Mouse (Mus musculus): ENCODE results near the gene Hormad2. TPM values are rescaled to one million over a fixed set of nuclear protein-coding genes. Genes with fewer than 3 reads are reported as not detected.

Gene Hormad2
- total RNA-seq, 2 experiments from 2014 or later, result not detected

DNA sequence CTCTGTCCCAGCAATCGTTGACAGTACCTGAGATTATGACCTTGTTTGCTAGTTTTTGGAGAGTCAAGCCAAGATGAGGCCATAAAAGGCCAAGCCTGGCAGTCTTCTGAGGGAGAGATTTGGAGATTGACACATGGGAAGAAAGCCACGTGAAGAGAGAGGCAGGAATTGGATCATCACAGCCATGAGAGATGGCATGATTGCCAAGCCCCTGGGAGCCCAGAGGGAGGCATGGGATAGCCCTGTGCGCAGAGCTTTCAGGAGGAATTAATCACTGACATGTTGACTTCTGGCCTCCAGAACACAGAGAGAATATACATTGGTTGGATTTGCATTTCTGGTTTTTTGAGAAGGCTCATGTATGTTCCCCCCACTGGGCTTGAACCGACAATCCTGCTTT, 136.7 kb downstream of the Hormad2 start:
- ATAC-seq (ENCODE audit: poor library complexity, severe bottlenecking), result no peak

DNA sequence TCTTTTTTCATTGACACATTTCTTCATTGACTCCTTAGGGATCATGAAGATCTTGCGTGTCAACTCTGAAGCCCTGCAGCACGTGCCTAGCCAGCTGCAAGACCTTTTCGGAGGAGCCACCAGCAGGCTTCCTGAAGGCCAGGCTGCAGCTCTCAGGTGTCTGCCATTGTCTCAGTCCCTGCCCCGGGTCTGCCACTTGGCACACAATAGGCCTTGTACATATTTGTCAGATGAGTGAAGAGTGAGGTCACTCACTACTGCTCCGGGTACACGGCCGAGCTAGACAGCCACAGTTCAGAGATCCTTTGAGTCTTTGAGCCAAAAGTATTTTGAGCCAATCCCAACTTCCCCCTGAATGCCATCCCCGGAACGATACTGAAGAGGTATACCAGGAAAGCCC, 137.9 kb downstream of the Hormad2 start:
- no peak for ATAC-seq (ENCODE audit: poor library complexity, severe bottlenecking)

DNA sequence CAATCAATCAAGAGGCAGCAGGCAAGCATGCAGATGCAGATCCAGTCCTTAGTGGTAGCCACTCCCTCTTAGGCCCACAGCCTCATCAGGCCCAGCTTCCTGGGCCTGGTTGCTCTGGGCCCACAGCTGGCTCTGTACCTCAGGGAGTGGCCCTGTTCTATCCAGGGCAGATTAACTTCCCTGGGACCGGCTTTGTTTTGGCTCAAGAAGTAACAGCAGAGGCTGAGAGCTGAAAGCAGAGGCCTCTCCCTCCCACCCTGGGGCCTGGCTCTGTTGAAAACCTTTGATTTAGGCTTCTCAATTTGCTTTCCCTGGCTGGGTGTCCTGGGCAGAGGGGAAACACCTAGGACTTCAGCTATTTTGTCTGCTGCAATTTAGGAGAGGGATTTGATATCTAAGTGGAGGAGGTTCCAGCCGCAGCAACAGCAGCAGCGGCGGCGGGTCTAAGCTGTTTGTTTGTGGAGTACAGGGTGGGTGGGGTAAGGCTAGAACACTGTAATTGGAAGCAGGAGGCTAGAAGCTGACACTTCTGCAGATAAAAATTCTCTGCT, 138.5 kb downstream of the Hormad2 start:
- no peak for ATAC-seq (ENCODE audit: poor library complexity, severe bottlenecking)

DNA sequence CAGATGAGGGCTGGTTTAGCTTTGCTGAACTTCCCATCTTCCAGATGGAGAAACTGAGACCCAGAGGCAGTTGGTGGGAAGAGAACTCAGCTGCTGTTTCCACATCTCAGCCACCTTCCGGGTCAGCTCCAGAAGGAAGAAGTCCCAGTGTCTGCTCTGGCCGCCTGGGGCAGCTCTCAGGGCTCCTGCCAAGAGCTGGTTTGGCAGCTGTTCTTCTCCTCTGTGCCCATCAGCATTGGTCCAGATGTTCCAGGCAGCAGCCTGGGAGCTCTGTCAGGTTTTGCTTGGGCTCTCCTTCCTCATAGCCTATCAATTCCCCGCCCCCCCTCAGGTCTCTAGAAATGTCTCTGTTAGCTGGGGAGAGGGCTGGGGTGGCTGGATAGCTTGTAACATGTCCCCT, 140.2 kb downstream of the Hormad2 start:
- no peak for ATAC-seq (ENCODE audit: poor library complexity, severe bottlenecking)

DNA sequence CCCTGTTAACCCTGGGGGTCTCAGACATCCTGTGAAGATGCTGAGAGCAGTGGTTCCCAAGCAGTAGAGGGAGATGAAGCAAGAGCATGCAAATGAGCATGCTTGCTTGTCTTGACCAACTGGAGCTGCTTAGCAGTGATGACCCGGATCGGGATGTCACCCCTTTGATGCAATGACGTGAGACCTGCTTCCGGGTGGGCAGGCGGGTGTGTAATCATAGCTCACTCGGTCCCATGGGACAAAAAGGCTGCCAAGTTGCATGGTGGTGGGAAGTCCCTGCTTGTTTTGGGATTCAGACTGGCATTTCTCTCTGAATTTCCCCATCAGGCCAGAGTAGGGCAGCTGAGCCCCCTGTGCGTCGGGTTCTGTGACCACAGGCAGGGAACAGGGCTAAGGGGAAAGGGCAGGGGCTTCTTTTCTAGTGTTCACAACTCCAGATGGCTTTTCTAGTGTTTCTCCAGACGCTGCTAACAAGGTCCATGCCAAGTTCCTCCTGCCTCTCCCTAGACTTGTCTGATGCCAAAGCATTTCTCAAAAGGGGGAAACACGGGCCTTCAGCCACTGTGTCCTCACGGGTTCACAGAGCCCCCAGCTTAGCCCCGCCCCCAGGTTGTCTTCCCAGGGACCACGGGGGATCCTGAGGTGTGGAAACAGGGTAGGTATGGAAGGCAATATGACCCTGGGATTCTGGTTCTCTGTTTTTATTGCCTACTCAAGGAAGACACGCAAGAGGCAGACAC, 141.0 kb downstream of the Hormad2 start:
- ATAC-seq (ENCODE audit: poor library complexity, severe bottlenecking), result no peak

DNA sequence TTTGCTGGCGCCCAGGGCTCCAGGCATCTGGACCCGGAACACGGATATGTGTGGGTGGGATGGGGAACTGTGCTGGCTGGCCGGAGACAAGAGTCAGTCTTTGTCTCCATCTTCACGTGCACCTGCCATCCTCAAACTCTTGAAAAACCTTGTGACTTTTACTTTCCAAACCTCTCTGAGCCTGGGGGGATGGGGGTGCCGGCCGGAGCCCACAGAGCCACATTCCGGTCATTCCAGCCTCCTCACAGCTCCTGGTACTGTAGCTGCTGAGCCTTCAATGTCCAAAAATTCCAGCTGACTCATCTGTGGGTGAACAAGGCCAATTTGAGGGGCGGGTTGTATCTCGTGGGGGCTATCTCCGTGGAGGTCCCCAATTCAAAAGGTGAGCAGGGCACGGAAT, 141.7 kb downstream of the Hormad2 start:
- no peak for ATAC-seq (ENCODE audit: poor library complexity, severe bottlenecking)

DNA sequence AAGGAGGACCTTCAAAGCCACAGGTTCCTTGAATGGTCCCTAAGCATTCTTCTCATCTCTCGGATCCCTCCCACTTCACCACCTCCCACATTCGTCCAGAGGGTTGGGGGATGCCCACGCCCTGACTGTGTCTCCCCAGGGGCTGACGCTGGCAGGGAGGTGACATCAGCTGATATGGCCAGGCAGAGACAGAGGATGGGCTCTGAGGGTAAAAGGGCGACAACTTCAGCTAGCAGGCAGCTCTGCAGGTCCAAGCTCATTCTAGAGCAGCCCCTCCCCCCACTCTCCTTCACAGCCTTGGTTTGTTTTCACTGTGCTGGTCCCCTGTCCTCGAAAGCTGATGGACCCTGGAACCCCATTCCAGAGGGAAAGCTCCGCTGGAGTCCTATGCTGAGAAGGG, 142.3 kb downstream of the Hormad2 start:
- no peak for ATAC-seq (ENCODE audit: poor library complexity, severe bottlenecking)

DNA sequence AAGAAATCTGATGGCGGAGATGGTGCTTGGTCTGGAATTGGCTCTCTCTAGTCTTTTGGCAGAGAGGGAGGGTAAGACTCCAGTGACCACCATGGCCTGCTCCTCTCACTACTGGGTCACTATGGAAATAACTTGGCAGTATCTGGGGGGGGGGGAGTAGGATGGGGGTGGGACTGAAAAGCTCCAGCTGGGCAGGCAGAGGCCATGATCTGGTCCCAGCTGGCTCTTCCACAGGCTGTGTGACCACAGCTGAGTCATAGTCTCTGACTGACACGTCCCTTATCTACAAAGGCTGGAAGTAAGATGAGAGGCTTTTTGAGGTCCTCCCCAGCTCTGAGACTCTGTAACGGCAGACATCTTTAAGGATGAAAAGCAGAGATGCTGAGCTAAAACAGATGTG, 143.2 kb downstream of the Hormad2 start:
- no peak for ATAC-seq (ENCODE audit: poor library complexity, severe bottlenecking)

DNA sequence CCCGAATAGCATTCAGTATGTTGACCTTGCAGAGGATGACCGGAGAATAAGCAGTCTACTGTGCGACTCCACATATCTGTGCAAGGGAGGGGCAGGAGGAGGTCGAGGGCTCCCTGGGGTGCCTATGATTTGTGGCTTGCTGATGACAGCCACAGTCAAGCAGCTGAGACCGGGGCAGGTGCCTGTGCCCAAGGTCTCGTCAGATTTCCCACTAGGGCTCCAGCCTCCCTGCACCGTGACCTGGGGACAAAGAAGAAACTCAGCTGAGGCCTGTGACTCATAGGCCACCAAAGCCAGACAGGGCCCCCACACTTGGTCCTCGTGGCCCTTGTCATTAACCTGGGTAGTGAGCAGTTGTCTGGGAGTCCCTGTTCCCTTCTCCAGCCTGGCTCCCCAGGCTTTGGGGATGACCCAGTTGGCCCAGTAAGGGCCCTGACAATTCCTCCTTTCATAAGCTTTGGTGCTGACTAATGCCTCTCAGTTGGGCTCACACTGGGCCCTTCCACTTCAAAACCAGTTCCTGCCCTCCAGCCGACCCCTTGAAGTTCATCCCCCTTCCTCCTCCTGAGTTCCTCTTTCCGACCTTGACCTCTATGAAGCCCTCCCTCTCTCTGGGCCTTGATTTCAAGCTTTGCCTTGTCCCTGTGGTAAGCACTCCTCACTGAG, 144.2 kb downstream of the Hormad2 start:
- peak; percentile 58 for ATAC-seq (ENCODE audit: poor library complexity, severe bottlenecking)

Other genes starting within 250 kb of the Hormad2 start
- gene Castor1, start 222.9 kb downstream of the Hormad2 start, total RNA-seq (2015), result 1.2 and 1.3 TPM in 2 replicates
- gene Castor1, start 222.9 kb downstream of the Hormad2 start, total RNA-seq (2017), result 1.1 and 2.3 TPM in 2 replicates
- 26.6 and 34.4 TPM in 2 replicates for gene Osm, start 204.7 kb downstream of the Hormad2 start, total RNA-seq (2015)
- gene Osm, start 204.7 kb downstream of the Hormad2 start, total RNA-seq (2017), result 31.9 and 39.2 TPM in 2 replicates
- gene Lif, start 183.5 kb downstream of the Hormad2 start, total RNA-seq (2015), result 0.18 and 0.31 TPM in 2 replicates
- gene Lif, start 183.5 kb downstream of the Hormad2 start, total RNA-seq (2017), result 1.1 and 6.7 TPM in 2 replicates
- gene Mtmr3, start 153.8 kb upstream of the Hormad2 start, total RNA-seq (2015), result 44.1 and 47.0 TPM in 2 replicates
- 71.1 and 77.2 TPM in 2 replicates for gene Mtmr3, start 153.8 kb upstream of the Hormad2 start, total RNA-seq (2017)
- not detected in 2 replicates for gene Gm11032, start 179.0 kb upstream of the Hormad2 start, total RNA-seq (2015)
- gene Gm11032, start 179.0 kb upstream of the Hormad2 start, total RNA-seq (2017), result not detected in 2 replicates
- gene Ascc2, start 196.6 kb upstream of the Hormad2 start, total RNA-seq (2015), result 14.4 and 14.6 TPM in 2 replicates
- gene Ascc2, start 196.6 kb upstream of the Hormad2 start, total RNA-seq (2017), result 15.7 and 16.0 TPM in 2 replicates

Measured in megakaryocyte, adult 5-6 weeks (primary cell).